Mouse (Mus musculus) hindbrain, embryonic 16.5 days (tissue): Measurements from ENCODE around the gene Tmem233. TPM values are rescaled to one million over a fixed set of nuclear protein-coding genes. Genes with fewer than 3 reads are reported as not detected.

Experiments used
- ATAC-seq: fragments of 200-750 bp; cut with Nextera tagmentation; 2 replicates; pipeline ENCODE4 v1.8.0; 2017; ENCODE audit warnings: moderate TSS enrichment, moderate library complexity
- H3K27ac ChIP-seq: fragments of 300-500 bp; sonication (generic); 2 replicates; pipeline ENCODE4 v1.5.1; 2014; ENCODE audit warnings: low read depth, mild to moderate bottlenecking, control low read depth, low read length, moderate library complexity
- H3K27me3 ChIP-seq: fragments of 300-500 bp; sonication (generic); replicated peaks from 2 replicates; pipeline ENCODE4 v1.6.1; 2014; ENCODE audit warnings: low read length; ENCODE audit not compliant: control insufficient read depth, insufficient read depth
- H3K36me3 ChIP-seq: fragments of 300-500 bp; sonication (generic); 2 replicates; pipeline ENCODE4 v1.6.1; 2014; ENCODE audit warnings: mild to moderate bottlenecking, low read length, moderate library complexity, mixed read lengths; ENCODE audit not compliant: control insufficient read depth, insufficient read depth
- H3K4me1 ChIP-seq: fragments of 300-500 bp; sonication (generic); 2 replicates; pipeline ENCODE4 v1.6.1; 2014; ENCODE audit warnings: low read depth, low read length; ENCODE audit not compliant: control insufficient read depth, insufficient read depth
- H3K4me2 ChIP-seq: fragments of 300-500 bp; sonication (generic); 2 replicates; pipeline ENCODE4 v1.6.1; 2014; ENCODE audit warnings: mild to moderate bottlenecking, low read length, control low read depth, moderate library complexity
- H3K4me3 ChIP-seq: fragments of 300-500 bp; sonication (generic); 2 replicates; pipeline ENCODE4 v1.5.1; 2014; ENCODE audit warnings: mild to moderate bottlenecking, low read length, control low read depth, moderate library complexity
- H3K9ac ChIP-seq: fragments of 300-500 bp; sonication (generic); 2 replicates; pipeline ENCODE4 v1.6.1; 2014; ENCODE audit warnings: low read depth, mild to moderate bottlenecking, control low read depth, low read length, moderate library complexity
- H3K9me3 ChIP-seq: fragments of 300-500 bp; sonication (generic); 2 replicates; pipeline ENCODE4 v1.6.1; 2014; ENCODE audit warnings: mild to moderate bottlenecking, low read length, moderate library complexity; ENCODE audit not compliant: control insufficient read depth
- WGBS: fragments of 180-500 bp; shearing (Covaris S2); extraction: QIAGEN DNeasy Blood & Tissue Kit; methylation state at CpG from one replicate; pipeline ENCODE4 v1.1.7; 2014; 5-methylcytosine and 5-hydroxymethylcytosine counted together
- polyA plus RNA-seq: library from polyadenylated mRNA; unstranded; fragments of >200 nt; fragmentation: Nextera tagmentation; extraction: Ambion mirVana; gene quantifications from 2 replicates; pipeline ENCODE4 v1.2.1, GENCODE M21; 2015

The Tmem233 gene
- polyA plus RNA-seq, 1 experiment from 2014 or later, result not detected

GRCm38 (mm10) chr5:116023251-116023661 lies 59.8 kb downstream of the Tmem233 start:
- peak overlapping the region; percentile 81 for H3K4me3 ChIP-seq
- 38% methylated on average over 8 of the region's 8 CpGs for WGBS

GRCm38 (mm10) chr5:116022658-116023200 lies 60.3 kb downstream of the Tmem233 start:
- no peak overlapping the region for H3K27ac ChIP-seq
- ATAC-seq, result no peak
- H3K4me3 ChIP-seq, result no peak overlapping the region; the same call in 1 of the 2 replicates
- peaks cover 34% of the 10 kb centered on the region for H3K36me3 ChIP-seq
- no peak overlapping the region for H3K9ac ChIP-seq
- 88% methylated on average over 7 of the region's 7 CpGs for whole genome bisulfite sequencing
- H3K27me3 ChIP-seq, result no peaks in the 10 kb centered on the region
- peaks cover 11% of the 10 kb centered on the region for H3K4me1 ChIP-seq
- H3K4me2 ChIP-seq, result peak overlapping the region; percentile 90
- no peaks in the 10 kb centered on the region for H3K9me3 ChIP-seq

More at GRCm38 (mm10) chr5:116023251-116023661, 59.8 kb downstream of the Tmem233 start:
- H3K27ac ChIP-seq, result no peak overlapping the region
- peak overlapping the region; percentile 83; the same call in 1 of the 2 replicates for H3K9ac ChIP-seq
- no peaks in the 10 kb centered on the region for H3K9me3 ChIP-seq
- H3K4me1 ChIP-seq, result peaks cover 11% of the 10 kb centered on the region
- peaks cover 29% of the 10 kb centered on the region for H3K36me3 ChIP-seq
- peak overlapping the region; percentile 90 for H3K4me2 ChIP-seq
- no peaks in the 10 kb centered on the region for H3K27me3 ChIP-seq
- no peak for ATAC-seq

GRCm38 (mm10) chr5:116022131-116022530 lies 60.9 kb downstream of the Tmem233 start:
- H3K4me2 ChIP-seq, result no peak overlapping the region
- H3K9me3 ChIP-seq, result no peaks in the 10 kb centered on the region
- no peak for ATAC-seq
- WGBS, result 94% methylated on average over 12 of the region's 12 CpGs
- no peak overlapping the region for H3K9ac ChIP-seq
- H3K4me1 ChIP-seq, result peaks cover 11% of the 10 kb centered on the region
- H3K27ac ChIP-seq, result no peak overlapping the region
- peaks cover 40% of the 10 kb centered on the region for H3K36me3 ChIP-seq
- no peaks in the 10 kb centered on the region for H3K27me3 ChIP-seq
- H3K4me3 ChIP-seq, result no peak overlapping the region

GRCm38 (mm10) chr5:116021552-116021951 lies 61.5 kb downstream of the Tmem233 start:
- no peaks in the 10 kb centered on the region for H3K9me3 ChIP-seq
- H3K27ac ChIP-seq, result no peak overlapping the region
- H3K9ac ChIP-seq, result no peak overlapping the region
- 90% methylated on average over 14 of the region's 14 CpGs for WGBS
- H3K4me1 ChIP-seq, result peaks cover 11% of the 10 kb centered on the region
- peaks cover 45% of the 10 kb centered on the region for H3K36me3 ChIP-seq
- no peak overlapping the region for H3K4me2 ChIP-seq
- ATAC-seq, result no peak
- no peaks in the 10 kb centered on the region for H3K27me3 ChIP-seq
- H3K4me3 ChIP-seq, result no peak overlapping the region

- no peaks in the 10 kb centered on the region for H3K27me3 ChIP-seq
- H3K4me1 ChIP-seq, result peaks cover 11% of the 10 kb centered on the region
- no peak overlapping the region for H3K27ac ChIP-seq
- no peak overlapping the region for H3K4me2 ChIP-seq
- H3K9me3 ChIP-seq, result no peaks in the 10 kb centered on the region
- 80% methylated on average over 11 of the region's 11 CpGs for WGBS
- no peak overlapping the region for H3K9ac ChIP-seq
- H3K36me3 ChIP-seq, result peaks cover 64% of the 10 kb centered on the region
- no peak for ATAC-seq
- no peak overlapping the region for H3K4me3 ChIP-seq
These were observed 63.7 kb downstream of the Tmem233 start for GRCm38 (mm10) chr5:116019371-116019770.

- ATAC-seq, result no peak
- H3K36me3 ChIP-seq, result peaks cover 67% of the 10 kb centered on the region
- no peaks in the 10 kb centered on the region for H3K9me3 ChIP-seq
- no peaks in the 10 kb centered on the region for H3K27me3 ChIP-seq
- H3K4me3 ChIP-seq, result no peak overlapping the region
- H3K4me1 ChIP-seq, result peaks cover 11% of the 10 kb centered on the region
- 85% methylated on average over 6 of the region's 6 CpGs for WGBS
- H3K4me2 ChIP-seq, result no peak overlapping the region
- no peak overlapping the region for H3K9ac ChIP-seq
- no peak overlapping the region for H3K27ac ChIP-seq
These were observed 64.3 kb downstream of the Tmem233 start for GRCm38 (mm10) chr5:116018784-116019183.

GRCm38 (mm10) chr5:116018196-116018595 lies 64.8 kb downstream of the Tmem233 start:
- H3K36me3 ChIP-seq, result peaks cover 71% of the 10 kb centered on the region
- WGBS, result 94% methylated on average over 9 of the region's 9 CpGs
- no peak for ATAC-seq

GRCm38 (mm10) chr5:116017391-116017790 lies 65.7 kb downstream of the Tmem233 start:
- Histone ChIP-seq H3K9ac (no peak overlapping the region), H3K4me2 (no peak overlapping the region), H3K9me3 (no peaks in the 10 kb centered on the region), H3K36me3 (peaks cover 71% of the 10 kb centered on the region), H3K27ac (no peak overlapping the region), H3K27me3 (no peaks in the 10 kb centered on the region), H3K4me1 (no peaks in the 10 kb centered on the region), H3K4me3 (no peak overlapping the region)
- ATAC-seq, result no peak
- 95% methylated on average over 8 of the region's 8 CpGs for WGBS

More at GRCm38 (mm10) chr5:116018196-116018595, 64.8 kb downstream of the Tmem233 start:
- Histone ChIP-seq H3K4me1 (peaks cover 6% of the 10 kb centered on the region), H3K9ac (no peak overlapping the region), H3K27me3 (no peaks in the 10 kb centered on the region), H3K4me2 (no peak overlapping the region), H3K27ac (no peak overlapping the region), H3K9me3 (no peaks in the 10 kb centered on the region), H3K4me3 (no peak overlapping the region)

GRCm38 (mm10) chr5:116016542-116016941 lies 66.5 kb downstream of the Tmem233 start:
- H3K27ac ChIP-seq, result no peak overlapping the region
- H3K4me1 ChIP-seq, result no peaks in the 10 kb centered on the region
- H3K4me3 ChIP-seq, result no peak overlapping the region
- H3K4me2 ChIP-seq, result no peak overlapping the region
- no peaks in the 10 kb centered on the region for H3K9me3 ChIP-seq
- H3K9ac ChIP-seq, result no peak overlapping the region
- ATAC-seq, result no peak
- H3K36me3 ChIP-seq, result peaks cover 69% of the 10 kb centered on the region
- WGBS, result 95% methylated on average over 5 of the region's 5 CpGs
- H3K27me3 ChIP-seq, result no peaks in the 10 kb centered on the region
